Mouse (Mus musculus): ENCODE data around the gene Tmem184a.

Gene Tmem184a

GRCm38 (mm10) chr5:139819538-139820181 is at the start of gene Tmem184a:
Gene Tmem184a (minus strand): TSS chr5:139819917.
- no peak for DNase-seq

GRCm38 (mm10) chr5:139862759-139863158 is 43.0 kb upstream of the Tmem184a start:
- DNase-seq, result peak; percentile 84

DNA sequence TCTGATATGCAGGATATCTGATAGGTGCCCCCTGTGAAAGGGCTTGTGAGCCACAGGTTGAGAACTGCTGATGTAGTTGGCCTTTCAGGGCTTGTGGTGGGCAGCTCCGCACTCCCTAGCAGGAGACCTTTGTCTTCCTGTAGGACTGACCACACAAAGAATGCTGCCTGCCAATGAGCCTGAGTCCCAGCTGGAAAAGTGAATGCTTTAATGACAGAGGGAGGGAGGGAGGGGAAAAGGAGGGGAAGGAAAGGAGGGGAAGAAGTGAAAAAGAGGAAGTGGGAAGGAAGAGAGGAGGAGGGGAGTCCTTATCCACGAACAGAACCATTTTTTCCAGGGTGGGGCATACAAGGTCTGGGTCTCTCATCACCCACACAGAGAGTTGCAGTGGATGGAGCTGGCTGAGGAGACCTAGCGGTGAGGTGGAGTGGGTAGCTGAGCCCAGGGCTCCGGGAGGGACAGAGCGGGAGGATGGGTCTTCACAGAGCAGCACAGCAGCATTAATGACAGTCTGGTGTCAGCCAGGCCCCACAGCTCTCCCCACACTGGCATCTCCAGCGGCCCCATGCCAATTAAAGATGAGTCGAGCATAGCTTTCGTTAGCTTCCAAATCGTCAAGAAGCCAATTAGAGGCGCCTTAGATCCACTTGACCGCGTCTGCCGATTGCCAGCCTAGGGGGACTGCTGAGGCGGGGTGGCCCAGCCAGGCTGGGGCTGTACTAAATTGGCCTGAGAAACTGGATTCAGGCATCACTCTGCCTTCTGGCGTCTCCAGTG is 40.8 kb upstream of the Tmem184a start:
- DNase-seq, result no peak

DNA sequence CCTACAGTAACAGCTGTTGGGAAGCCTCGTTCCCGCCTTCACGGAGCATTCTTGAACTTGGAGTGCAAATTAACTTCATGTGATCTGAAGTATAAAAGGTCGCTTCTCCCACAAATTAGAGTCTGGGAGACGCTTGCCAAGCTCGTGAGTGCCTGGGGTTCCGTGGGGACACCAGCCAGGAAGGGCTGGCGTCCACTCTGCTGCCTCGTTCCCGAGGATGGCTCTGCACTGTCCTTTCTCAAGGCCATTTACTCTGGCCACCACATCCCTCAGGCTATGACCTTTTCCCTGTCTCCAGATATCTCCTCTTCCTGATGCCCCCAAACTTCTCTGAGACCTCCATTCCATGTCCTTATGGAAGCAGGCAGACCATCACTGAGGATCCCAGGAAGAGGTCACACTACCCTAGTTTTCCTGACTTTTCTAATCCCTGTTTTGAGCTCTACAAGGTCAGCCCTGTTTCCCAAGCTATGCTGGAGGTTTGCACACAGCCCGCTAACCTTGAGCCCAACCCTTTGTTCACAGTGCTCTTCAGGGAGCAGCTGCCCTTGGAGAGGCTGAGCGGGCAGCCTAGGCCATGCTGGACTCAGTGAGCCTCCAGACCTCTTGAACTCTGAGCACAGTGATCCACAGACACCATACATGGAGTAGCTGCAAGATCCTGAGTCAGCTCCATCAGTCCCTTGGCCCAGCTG is 30.1 kb upstream of the Tmem184a start:
- DNase-seq, result peak; percentile 65

- DNase-seq, result no peak
These were observed 19.4 kb upstream of the Tmem184a start for GRCm38 (mm10) chr5:139839142-139839541.

GRCm38 (mm10) chr5:139838476-139838892 is 18.8 kb upstream of the Tmem184a start:
- peak; percentile 69 for DNase-seq

DNA sequence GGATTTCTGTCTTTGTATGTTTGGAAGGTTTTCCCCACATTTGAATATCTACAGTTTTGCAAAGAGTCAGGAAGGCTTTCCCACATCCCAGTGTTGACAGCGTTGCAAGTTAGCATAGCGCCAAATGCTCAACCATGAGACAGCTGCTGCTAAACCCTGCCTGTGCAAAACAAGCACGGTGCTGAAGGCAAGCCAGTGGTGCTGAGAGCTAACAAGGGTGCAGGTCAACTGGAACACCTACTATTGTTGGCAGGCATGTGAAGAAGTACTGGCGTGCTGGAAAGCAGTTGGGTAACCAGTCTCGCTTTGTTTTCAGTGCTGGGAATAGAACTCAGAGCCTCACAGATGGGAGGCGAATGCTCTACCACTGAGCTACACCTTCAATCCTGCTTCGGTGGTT is 16.0 kb upstream of the Tmem184a start:
- no peak for DNase-seq

DNA sequence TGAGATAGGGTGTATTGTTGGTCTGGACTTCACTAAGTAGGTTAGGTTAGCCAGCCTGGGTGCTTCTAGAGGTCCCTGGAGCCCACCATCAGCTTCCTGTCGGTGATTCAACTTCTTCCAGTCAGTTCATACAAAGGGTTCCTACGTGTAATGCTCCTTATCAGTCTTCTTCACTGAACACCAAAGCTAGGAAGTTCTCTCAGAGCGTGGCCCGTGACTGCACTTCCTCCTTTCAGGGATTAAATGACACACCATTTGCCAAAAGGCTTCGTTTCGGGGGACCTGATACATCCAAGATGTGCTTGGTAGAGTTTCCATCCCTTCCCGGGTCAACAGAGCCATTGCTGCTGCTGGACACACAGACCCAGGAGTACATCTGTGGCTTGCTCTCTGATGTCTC is 12.4 kb upstream of the Tmem184a start:
- DNase-seq, result no peak

GRCm38 (mm10) chr5:139830734-139831133 is 11.0 kb upstream of the Tmem184a start:
- no peak for DNase-seq

- no peak for DNase-seq
These were observed 9.7 kb upstream of the Tmem184a start for GRCm38 (mm10) chr5:139829384-139829783.

- DNase-seq, result no peak
These were observed 7.9 kb upstream of the Tmem184a start for GRCm38 (mm10) chr5:139827593-139827992.

DNA sequence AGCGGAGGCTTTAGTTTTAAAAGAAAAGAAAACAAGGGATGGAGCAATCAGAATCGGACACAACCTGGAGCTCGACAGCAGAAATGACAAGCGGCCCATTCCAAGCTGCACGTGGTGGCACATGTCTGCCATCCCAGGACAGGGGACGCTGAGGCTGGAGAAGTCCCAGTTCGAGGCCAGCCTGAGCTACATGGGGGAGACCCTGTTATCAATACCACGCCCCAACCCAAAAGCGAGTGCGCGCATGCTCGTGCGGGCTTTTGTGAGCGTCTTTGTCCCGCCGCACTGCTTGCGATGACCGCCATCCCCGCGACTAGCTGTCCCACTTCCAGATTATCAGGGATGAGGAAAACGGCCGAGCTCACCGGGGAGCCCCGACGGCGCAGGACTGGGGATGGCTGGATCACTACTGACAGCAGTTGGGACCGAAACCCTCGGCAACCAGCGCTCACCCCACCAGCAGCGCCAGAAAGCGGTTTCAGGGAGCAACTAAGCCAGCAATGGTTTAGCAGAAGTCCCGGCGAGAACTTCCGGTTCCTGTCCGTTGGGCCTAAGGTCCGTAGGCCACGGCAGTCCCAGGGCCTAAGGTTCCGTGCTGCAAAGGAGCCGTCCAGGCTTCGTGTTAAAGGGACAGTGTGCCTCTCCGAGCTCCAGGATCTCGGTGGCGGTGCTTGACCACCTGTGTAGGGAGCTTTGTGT is 6.8 kb upstream of the Tmem184a start, which contains the start of the genes Gm26938 and Psmg3:
Gene Gm26938, minus strand, starts transcription at position 51 of the 699 bp plus-strand sequence.
Gene Psmg3, minus strand, starts transcription at position 529 of the 699 bp plus-strand sequence.
- DNase-seq, result peak; percentile 91

DNA sequence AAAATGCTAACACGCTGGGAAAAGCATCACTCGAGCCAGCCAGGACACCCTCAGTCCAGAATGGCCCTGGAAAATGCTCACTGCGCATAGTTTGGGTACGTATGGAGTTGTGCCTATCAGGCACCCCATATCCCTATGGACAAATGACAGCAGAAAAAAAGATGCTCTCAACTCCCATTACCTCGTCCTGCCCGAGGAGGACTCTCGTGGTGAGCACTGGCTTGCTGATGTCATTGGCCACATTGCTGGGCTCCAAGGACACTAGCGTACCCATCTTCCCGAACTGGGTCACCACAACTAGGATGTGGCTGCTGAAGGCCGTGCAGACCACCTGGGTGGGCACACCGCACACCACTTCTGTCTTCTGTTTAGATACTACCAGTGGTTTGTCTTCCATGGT is 6.2 kb upstream of the Tmem184a start:
- no peak for DNase-seq

- no peak for DNase-seq
These were observed 4.8 kb upstream of the Tmem184a start for GRCm38 (mm10) chr5:139824531-139824930.

- DNase-seq, result no peak
These were observed 2.0 kb upstream of the Tmem184a start for GRCm38 (mm10) chr5:139821466-139822459.

DNA sequence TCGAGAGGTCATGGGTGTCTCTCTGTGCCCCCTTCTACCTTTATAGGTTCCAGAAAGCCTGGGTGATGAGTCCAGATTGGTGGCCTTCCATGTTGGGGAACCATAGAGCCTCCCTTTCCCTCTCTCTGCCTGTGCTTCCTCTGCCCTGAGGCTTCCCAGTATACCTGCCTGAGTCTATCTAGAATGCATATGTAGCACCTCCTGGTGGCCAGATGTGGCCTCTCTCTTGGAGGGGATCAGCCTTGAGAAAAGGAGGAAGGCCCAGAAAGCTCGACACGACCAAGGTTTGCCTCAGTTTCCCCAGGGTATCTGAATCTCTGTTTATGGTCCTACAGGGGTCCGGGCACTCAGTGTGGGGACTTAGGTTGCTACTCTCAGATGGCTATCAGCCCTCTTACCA is 916 bp downstream of the Tmem184a start:
- peak; percentile 49 for DNase-seq

DNA sequence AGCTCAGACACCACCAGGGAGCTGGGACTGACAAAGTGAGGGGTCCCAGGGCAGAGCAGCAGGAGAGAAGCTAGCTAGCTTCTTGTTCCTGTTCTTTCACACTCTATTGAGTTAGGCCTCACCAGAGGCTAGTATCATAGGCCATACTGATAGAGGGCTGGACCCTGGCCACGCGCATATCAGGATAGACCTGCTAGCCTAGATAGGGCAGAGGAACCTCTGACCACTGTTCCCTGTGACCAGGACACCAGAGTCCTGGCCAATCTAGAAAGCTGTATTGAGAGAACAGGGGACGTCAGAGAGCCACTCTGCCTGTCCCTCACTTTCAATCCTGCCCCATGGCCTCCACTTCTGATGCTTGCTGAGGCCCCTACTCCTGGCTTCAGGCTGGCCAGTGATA is 1.7 kb downstream of the Tmem184a start:
- no peak for DNase-seq

- DNase-seq, result no peak
These were observed 2.4 kb downstream of the Tmem184a start for GRCm38 (mm10) chr5:139817292-139817691.

DNA sequence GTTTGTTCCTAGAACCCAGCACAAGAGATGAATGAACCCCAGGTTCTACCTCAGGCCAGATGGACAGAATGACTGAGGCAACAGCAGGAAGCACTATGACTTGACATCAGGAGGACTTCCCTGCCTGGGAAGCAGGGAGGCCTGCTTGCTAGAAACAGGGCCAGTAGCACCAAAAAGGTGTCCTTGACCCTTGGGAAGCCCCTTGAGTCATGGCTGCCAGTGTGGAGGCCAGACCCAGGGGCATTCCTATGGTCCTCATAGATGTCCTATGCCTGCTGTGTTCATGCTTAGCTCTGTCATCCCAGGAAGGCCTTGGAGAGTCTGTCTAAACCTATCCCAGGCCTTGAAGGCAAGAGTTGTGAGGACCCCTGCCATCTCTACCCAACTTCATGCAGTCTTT is 3.3 kb downstream of the Tmem184a start:
- no peak for DNase-seq

GRCm38 (mm10) chr5:139815964-139816363 is 3.8 kb downstream of the Tmem184a start:
- no peak for DNase-seq

GRCm38 (mm10) chr5:139813963-139814381 is 5.7 kb downstream of the Tmem184a start:
- peak; percentile 89 for DNase-seq

DNA sequence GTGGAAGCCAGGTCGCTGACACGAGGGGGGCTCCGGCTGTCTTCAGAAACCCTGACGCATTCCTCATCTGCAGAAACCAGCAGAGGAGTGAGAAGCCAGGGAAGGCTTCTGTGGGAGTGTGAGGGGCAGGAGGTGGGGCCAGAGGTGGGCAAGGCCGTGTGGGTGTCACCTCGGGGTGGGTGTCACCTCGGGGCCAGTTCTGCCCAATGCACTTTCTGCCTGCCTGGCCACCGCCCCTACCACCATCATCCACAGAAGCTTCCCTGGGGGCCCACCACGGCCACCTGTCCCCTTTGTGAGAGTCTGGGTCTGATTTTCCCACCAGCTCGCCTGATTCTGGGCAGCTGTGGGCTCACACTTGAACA is 6.6 kb downstream of the Tmem184a start:
- no peak for DNase-seq

Measured in kidney, postnatal 14 days (tissue).